Mouse (Mus musculus) CH12F3 (cell line): ENCODE results near the gene Plekha5.

Source experiments
- in situ Hi-C: fragments of 300-500 bp; cut with MboI; formaldehyde crosslinking; loops from 2 replicates; pipeline ENCODE4 v1.14.3; 2020; ENCODE audit warnings: low sequenced_read_pairs

Plekha5 gene

DNA sequence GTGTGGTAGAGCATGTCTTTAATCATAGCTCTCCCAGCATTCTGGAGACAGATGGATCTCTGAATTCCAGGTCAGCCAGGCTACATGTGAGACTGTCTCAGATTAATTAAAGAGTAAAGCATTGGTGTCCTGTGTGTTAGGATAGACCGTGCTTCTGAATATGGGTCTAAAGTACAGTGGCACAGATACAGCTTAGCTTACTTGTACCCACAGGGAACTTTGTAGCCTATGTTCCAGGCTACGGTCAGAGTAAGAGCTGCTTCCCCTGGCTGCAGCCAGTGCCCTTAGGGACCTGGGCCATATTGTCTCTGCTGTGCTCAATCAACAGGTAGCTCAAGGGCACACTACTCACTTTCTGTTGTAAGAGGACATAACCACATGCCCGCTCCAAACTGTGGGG, 30.5 kb downstream of the Plekha5 start:
- in situ Hi-C loops, result no loop called here

- in situ Hi-C loops, result no loop called here
Observed at GRCm38 (mm10) chr6:140455851-140456250, 32.0 kb downstream of the Plekha5 start.

- in situ Hi-C loops, result no loop called here
Observed at GRCm38 (mm10) chr6:140456393-140457163, 32.7 kb downstream of the Plekha5 start.

DNA sequence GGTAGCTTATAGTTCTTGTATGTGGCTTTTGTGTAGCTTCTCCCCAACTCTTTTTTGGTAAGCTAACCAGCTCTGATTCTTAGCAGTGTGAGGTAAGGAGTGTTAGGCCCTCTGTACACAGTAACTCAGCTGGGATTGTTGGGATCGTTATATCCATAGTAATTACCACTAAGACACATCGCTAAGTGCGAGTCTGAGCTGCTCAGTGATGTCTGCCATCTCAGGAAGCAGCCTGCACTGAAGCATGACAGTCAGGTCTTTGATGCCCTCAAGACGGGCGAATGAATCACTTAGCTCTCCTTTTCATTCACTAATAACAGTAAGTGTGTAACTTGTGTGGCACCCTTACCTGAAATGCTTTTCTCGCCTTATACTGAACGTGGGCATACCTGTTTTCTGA, 36.5 kb downstream of the Plekha5 start:
- in situ Hi-C loops, result no loop called here

DNA sequence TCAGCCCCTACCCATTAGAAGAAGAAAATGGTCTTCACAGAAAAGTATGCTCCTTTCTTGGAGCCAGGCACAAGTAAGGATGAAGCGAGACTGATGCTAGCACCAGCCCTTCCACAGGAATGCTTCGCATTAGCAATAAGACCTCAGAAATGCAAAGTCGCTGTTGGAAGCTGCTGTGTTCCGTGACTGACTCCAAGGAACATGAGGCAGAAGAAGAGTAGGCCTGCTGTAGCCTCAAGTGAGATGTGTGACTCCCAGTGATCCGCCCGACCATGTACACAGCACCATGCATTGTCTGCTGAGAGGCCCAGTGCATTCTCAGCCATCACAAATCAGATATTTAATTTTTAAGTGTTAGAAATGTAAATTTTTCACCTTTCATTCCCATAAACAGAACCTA, 41.0 kb downstream of the Plekha5 start:
- in situ Hi-C loops, result no loop called here

GRCm38 (mm10) chr6:140465946-140466646, 42.2 kb downstream of the Plekha5 start:
- in situ Hi-C loops, result no loop called here

DNA sequence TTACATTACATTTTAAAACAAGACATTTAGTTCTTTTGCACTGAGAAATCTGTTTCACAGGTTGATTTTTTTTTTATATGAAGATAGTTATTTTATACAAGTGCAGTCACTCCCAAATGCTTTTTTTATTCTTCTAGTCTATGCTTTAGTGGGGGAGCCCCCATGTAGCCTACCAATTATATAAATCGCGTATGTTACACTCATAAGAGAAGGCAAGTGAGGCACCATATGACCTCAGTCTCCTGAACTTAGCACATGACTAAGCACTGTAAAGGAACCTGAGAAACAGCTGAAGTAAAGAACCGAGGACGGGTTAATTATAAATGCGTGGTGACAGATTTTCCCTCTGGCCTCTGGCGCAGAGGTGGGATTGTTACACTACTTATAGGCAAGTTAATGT, 43.0 kb downstream of the Plekha5 start:
- in situ Hi-C loops, result no loop called here

- in situ Hi-C loops, result no loop called here
Observed at GRCm38 (mm10) chr6:140467851-140468250, 44.0 kb downstream of the Plekha5 start.

DNA sequence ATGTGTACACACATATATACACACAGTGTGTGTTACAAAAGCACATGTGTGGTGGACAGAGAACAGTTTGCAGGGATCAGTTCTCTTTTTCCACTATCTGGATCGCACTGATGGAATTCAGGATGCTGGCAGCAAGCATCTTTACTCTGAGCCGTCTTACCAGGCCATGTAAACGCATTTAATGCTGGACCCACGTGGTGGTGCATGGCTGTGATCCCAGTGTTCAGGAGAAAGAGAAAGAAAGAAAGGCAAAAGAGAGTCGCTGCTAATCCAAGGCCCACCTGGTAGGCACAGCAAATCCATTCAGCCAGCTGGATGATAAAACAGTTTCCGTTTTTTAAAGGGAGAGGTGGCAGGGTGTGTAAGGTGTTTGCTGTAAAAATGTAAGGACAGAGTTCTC, 45.9 kb downstream of the Plekha5 start:
- in situ Hi-C loops, result no loop called here

- in situ Hi-C loops, result no loop called here
Observed at GRCm38 (mm10) chr6:140471751-140472150, 47.9 kb downstream of the Plekha5 start.

DNA sequence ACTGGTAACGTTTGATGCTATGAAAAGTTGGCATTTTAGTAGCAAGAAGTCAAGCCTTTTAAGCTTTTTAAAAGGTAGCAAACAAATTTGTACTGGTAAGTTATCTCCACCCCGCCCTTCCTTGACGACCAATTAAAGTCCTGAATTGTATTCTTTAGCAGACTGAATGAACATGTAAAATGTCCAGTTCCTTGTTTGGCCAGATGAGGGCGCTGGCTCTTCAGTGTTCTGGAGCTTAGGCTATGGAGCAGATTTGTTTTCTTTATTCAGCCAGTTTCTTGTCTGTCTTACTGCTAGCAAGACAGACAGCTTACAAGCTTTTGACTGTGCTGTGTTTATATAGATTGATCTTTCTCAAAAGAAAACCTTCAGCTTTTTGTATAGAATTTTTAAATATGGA, 48.5 kb downstream of the Plekha5 start:
- in situ Hi-C loops, result no loop called here

DNA sequence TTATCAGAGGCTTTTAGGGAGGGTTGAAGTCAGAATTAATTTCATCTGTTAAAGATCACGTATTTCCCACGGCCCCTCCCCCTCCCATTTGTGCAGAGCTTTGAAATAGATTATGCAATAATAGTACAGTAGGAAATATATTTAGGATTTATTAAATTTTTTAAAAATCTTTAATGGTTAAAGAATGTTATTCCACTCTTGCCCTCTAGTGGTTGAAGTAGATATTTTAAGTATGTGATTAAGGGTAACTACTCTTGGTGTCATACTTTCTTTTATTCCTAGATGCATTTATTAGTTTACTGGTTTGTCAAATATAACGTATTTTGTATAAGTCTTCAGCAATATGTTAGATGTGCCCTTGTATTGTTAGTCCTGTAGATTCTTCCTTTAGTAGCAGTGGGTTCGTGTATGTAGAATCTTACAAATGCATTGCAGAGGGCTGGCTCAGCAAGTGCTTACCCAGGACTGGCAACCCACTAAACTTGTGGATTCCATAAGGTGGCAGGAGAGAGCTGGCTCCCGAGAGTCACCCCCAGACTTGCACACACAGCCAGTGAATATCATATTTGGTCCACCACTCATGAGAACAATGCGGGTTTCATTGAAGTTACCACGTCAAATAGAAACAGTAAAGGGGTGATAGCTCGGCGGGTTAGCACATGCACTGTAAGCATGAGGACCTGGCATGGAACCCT, 51.7 kb downstream of the Plekha5 start:
- in situ Hi-C loops, result no loop called here

GRCm38 (mm10) chr6:140476981-140477380, 53.1 kb downstream of the Plekha5 start:
- in situ Hi-C loops, result no loop called here

DNA sequence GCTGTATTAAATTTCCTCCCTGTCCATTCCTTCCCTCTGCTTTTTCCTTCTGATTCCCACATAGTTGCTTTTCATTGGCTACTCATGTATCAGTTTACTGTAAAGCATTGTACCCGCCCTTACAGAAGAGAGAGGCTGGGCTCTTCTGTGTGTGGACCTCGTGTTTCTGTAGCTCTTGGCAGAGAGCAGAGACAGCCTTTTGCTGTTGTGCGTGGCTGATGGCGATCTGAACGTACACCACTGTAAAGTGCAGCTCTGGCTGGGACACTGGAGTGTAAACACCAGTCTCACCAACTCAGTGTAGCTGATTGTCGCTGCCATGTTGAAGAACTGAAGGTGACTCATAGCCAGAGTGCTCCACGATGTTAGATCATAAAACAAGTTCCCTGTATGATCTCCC, 54.2 kb downstream of the Plekha5 start:
- in situ Hi-C loops, result no loop called here

DNA sequence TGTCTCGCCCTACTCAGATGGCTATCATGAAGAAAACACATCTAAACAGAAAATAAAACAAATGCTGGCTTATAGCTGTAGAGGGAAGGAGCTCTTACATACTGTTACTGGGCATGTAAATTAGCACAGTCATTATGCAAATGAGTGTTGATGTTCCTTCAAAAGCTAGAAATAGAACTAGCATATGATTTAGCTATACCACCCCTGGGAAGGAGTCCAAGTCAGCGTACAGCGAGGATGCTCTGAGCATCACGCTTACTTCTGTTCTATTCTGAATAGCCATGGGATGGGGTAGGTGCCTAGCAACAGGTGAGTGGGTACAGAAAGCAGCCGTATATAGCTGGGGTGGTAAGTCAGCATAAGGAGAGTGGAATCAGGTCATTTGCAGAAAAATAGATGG, 55.1 kb downstream of the Plekha5 start:
- in situ Hi-C loops, result no loop called here

DNA sequence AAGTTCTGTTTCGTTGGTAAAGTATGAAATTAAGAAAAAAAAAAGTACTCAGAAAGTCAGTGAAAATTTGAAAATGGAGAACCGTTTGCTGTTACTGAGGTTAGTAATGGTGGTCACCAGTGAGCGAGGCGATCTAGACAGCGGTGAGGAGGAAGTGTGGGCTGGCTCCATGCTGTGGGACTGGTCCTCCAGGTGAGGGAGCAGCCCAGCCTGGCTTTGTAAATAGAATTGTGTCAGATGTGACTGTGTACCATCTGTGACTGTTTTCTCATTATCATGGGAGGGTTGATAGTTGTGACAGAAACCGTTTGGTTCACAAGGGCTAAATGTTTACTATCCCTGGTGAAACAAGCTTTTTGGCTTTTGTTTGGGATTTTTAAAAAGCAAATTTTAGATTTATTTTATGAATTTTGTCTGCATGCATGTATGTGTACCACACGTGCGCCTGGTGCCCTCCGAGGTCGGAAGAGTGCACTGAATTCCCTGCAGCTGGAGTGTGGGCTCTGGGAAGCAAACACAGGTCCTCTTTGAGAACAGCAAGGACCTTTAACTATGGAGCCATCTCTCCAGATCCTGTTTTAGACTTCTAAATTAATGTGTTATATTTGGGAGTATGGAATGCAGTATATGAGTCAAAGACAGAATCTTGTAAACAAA, 56.7 kb downstream of the Plekha5 start:
- in situ Hi-C loops, result no loop called here

GRCm38 (mm10) chr6:140481701-140482460, 58.0 kb downstream of the Plekha5 start:
- in situ Hi-C loops, result no loop called here

DNA sequence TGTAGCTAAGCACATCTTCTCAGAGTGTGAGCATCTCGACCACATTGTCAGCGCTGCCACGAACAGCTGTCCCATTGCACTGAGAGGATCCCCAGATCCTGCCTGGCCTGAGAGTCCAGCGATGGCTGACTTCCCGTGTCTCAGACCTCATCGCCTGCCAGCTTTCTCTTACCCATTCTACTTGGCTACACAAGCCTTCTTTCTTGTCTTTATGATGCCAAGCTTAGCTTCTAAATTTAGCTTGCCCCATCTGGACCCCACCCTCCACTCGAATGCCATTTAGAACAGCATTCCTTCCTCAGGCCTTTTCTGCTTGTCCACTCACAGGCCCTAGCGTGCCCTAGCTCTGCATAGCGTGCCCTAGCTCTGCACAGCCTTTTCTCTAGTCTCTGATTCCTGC, 60.3 kb downstream of the Plekha5 start:
- in situ Hi-C loops, result no loop called here

GRCm38 (mm10) chr6:140485636-140486035, 61.8 kb downstream of the Plekha5 start:
- in situ Hi-C loops, result no loop called here

GRCm38 (mm10) chr6:140486685-140487084, 62.8 kb downstream of the Plekha5 start:
- in situ Hi-C loops, result no loop called here

- in situ Hi-C loops, result no loop called here
Observed at GRCm38 (mm10) chr6:140487489-140487888, 63.6 kb downstream of the Plekha5 start.
